Mouse (Mus musculus): Measurements from ENCODE around the gene Unc5b.

Gene Unc5b

DNA sequence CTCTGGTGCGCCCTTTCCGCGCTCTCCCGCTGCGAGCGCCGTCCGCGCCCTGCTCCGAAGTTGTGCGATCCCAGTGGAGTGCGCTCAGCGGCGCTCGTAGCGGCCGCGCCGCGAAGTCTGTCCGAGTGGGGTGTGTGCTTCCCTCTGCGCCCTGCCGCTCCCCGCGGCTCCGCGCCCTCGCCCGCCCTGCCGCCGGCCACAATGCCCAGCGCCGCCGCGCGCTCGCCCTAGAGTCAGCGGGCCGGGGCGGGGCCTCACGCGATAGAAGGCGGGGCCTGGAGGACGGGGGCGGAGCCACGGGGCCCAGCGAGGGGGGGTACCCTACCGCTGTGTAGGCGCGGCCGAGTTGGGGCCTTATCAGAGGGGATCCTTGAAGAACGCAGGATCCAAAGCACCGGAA is at the start of gene Unc5b:
TSS of gene Unc5b (minus strand) at position 203 of the 400 bp plus-strand sequence.
- ChIA-PET CTCF (interaction anchor here (0.5 to 2.2 kb wide), 6 partner anchors 9 to 1507 kb away, joined by 3 to 7 read pairs (median 3); no protein-coding TSS in a partner anchor), POLR2A (interaction anchor here in 2 of 4 experiments (0.5 to 11.5 kb wide), 15 partner anchors 14 to 255 kb away, joined by 3 to 134 read pairs (median 5); partner anchors contain the start of gene Slc29a3 (in 1 of the 2))

DNA sequence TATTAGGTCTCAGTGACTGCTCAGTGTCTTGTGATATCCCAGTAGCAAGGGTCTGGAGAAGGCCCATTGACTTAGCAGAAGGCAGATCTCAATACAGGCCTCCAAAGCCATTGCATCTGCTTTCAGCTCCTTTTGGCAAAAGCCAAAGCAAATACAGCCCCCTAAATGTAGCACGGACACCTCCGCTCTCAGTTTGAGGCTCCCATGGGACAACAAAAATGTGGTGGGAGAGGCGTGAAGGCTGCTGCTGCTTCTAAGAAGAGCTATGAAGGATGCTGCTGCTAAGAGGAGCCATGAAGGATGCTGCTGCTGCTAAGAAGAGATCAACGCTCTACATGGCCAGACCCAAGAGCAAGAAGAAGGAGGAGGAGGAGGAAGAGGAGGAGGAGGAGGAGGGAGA is 48.4 kb upstream of the Unc5b start:
- ChIA-PET POLR2A (interaction anchor here in 1 of 4 experiments (1.3 kb wide), 1 partner anchor 12 kb away, joined by 3 read pairs; no protein-coding TSS in a partner anchor), CTCF (no interaction called here)

DNA sequence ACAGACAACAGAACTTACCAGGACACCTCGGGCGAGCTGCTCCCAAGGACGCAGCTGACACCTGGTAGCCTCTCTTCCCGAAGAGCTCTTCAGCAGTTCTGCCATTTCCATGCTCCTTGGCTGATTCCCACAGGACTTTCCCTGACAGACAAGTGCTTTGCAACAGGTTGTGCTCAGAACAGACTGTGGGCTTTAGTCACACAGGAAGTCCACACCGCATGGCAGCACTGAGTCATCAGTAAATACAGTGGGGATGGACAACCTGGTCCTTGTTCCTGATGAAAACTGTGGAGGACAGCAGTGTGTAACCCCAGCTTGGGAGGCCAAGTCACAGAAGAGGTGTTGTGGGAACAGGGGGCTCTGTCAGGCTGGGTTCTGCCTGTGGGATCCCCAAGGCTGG is 45.7 kb upstream of the Unc5b start:
- POLR2A ChIA-PET: interaction anchor here in 2 of 4 experiments (0.7 to 1.3 kb wide), 3 partner anchors 9 to 97 kb away, joined by 3 read pairs; no protein-coding TSS in a partner anchor
- CTCF ChIA-PET: interaction anchor here in 1 of 4 experiments (1.3 to 1.4 kb wide), 2 partner anchors 42 to 72 kb away, joined by 4 read pairs; no protein-coding TSS in a partner anchor

DNA sequence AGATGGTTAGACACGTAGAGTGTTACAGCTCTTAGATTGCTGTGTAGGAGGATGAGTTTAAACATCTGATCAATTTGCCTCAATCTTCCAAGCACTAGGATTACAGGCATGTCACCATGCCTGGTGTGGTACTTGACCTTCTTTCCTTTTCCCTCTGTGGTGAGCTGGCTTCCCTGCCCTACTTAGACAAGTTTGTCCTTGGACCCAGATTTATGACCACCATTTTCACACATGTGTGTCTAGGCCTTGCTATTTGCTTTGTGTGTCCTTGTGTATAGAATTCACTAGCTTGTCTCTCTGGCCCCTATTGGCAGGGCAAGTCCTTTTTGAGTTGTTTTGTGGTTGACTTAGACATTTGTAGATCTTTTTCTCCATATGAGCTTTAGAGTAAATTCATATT is 43.6 kb upstream of the Unc5b start:
- CTCF ChIA-PET: interaction anchor here in 1 of 4 experiments (1.1 kb wide), 1 partner anchor 115 kb away, joined by 3 read pairs; no protein-coding TSS in a partner anchor

DNA sequence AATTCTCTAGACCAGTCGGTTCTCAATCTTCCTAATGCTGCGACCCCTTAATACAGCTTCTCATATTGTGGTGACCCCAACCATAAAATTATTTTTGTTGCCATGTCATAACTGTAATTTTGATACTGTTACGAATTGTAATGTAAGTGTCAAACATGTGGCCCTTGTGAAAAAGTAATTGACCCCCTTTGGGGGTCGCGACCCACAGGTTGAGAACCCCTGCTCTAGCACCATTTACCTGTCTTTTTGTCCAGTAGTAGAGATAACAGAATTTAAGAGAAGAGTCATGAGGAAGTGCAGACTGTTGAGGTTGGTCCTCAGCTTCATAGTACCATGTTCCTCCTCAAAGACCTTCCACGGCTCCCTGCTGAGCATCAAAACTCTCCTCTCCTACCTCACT is 31.9 kb upstream of the Unc5b start:
- ChIA-PET POLR2A (interaction anchor here in 1 of 4 experiments (0.6 kb wide), 1 partner anchor 194 kb away, joined by 3 read pairs; no protein-coding TSS in a partner anchor), CTCF (no interaction called here)

More for the DNA sequence above, 43.6 kb upstream of the Unc5b start:
- POLR2A ChIA-PET: no interaction called here

DNA sequence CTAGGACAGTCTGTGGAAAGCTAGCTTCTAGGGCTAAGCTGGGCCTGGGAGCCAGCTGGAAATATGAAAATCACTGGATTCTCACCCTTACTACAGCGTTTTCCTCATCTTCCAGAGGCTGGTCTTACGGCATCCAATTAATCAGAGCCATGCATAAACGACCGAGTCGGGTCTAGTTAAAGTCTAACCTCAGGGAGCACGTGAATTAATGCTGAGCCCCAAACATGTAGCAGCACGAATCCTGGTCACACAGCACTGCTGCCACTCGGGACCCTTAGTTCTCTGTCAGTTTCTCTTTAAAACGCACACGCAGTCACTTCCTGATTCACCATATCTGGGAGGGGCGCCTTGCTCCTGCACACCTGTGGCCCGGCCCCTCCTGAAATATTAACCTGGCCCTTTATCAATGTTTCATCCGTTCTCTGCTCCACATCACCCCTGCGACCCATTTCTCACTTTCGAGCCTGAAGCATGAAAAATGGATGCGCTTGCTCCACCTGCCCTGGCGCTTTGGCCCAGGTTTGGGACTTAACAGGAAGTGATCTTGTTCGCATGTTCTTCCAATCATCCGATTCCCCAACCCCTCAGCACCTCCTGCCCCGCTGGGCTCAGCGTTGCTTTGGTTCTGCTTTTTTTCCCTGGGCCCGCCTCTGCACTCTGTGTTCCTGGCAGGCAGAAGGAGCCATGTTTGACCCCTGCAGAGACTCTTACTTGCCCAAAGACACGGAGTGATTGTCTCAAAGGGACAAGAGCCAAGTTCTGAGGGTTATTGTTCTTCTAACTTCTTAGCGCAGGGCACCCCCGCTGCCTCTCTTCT is 31.3 kb upstream of the Unc5b start:
- CTCF ChIA-PET: interaction anchor here in 3 of 4 experiments (0.5 to 0.8 kb wide), 3 partner anchors 102 to 549 kb away, joined by 3 to 9 read pairs (median 4); no protein-coding TSS in a partner anchor
- POLR2A ChIA-PET: interaction anchor here in 1 of 4 experiments (0.6 kb wide), 1 partner anchor 194 kb away, joined by 3 read pairs; no protein-coding TSS in a partner anchor

DNA sequence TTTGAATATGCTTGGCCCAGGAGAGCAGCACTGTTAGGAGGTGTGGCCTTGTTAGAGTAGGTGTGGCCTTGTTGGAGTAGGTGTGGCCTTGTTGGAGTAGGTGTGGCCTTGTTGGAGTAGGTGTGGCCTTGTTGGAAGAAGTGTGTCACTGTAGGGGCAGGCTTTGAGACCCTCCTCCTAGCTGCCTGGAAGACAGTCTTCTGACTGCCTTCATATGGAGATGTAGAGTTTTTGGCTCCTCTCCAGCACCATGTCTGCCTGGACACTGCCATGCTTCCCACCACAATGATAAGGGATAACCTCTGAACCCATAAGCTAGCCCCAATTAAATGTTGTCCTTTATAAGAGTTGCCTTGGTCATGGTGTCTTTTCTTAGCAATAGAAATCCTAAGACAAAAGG is 13.9 kb upstream of the Unc5b start:
- ChIA-PET POLR2A (interaction anchor here in 2 of 4 experiments (0.9 to 1.7 kb wide), 5 partner anchors 14 to 19 kb away, joined by 4 to 6 read pairs (median 5); partner anchors contain the start of gene Unc5b (in 1 of the 2)), CTCF (interaction anchor here in 1 of 4 experiments (0.7 to 1.9 kb wide), 6 partner anchors 10 to 207 kb away, joined by 3 to 6 read pairs (median 3); no protein-coding TSS in a partner anchor)

DNA sequence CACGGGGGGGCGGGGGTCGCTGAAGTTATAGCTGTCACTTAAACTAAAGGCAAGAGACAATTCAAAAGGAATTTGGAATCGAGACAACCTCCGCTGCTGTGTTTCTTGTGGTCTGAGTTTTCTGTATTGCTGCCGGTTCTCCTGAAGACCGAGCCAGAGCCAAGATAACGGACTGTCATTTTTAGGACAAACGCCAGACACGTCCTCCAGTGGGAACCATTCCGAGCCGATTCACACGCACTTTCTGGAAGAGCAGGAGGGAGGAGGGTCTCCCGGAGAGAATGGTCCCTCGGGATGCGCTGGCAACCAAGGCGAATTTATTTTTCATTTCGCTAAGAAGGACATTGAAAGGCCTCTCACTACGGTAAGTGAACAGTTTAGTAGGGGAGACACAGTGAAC is 7.4 kb upstream of the Unc5b start:
- CTCF ChIA-PET: no interaction called here
- POLR2A ChIA-PET: interaction anchor here in 1 of 4 experiments (1.0 kb wide), 1 partner anchor 9 kb away, joined by 3 read pairs; no protein-coding TSS in a partner anchor

DNA sequence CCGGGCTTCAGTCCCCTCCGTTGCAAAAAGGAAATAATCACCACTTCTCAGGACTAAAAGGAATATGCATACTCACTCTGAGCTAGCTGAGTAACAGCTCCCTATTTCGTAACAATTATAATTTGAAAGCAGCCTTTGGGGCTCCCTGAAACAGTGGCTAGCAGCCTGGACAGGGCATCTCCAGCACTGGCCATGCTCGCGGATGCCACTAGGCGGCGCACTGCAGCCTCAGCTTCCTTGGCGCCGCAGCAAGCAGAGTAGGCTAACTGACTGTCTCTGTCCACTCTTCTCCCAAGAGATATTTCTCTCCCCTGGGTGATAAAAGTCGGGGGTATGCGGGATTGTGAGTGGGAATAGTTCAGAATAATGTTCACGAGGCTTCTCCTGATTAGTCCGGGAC is 3.6 kb upstream of the Unc5b start:
- ChIA-PET CTCF (interaction anchor here (0.5 to 2.7 kb wide), 54 partner anchors 8 to 252 kb away, joined by 3 to 21 read pairs (median 4); no protein-coding TSS in a partner anchor), POLR2A (interaction anchor here in 3 of 4 experiments (0.5 to 2.0 kb wide), 10 partner anchors 8 to 168 kb away, joined by 3 to 6 read pairs (median 3); no protein-coding TSS in a partner anchor)

DNA sequence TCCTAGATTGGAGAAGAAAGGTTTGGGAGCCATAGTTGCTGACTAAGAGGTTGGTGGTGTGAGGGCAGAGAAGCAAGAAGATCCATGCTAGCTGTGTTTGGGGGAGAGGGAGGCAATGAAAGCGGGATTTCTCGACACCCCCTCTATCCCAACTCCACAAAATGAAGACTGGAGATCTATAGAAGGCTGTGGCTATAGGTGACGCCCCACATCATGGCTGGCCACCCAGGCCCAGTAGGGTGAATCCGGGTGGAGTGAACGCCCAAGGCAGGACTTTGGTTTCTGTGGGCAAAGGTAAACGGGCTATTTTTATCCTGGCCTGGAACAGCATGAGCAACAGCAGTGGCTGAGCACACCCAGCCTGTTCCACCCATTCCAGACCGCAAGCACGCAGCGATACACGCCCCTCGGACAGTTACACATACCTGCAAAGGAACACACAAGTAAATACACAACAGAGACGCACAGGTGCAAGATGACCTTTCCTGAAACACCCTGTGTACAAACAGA is 1.3 kb upstream of the Unc5b start:
- ChIA-PET CTCF (interaction anchor here (0.5 to 2.2 kb wide), 10 partner anchors 13 to 344 kb away, joined by 3 to 7 read pairs (median 4); no protein-coding TSS in a partner anchor), POLR2A (interaction anchor here in 3 of 4 experiments (0.6 to 1.9 kb wide), 10 partner anchors 18 to 584 kb away, joined by 3 to 8 read pairs (median 4); partner anchors contain the start of gene Slc29a3 (in 1 of the 3))

DNA sequence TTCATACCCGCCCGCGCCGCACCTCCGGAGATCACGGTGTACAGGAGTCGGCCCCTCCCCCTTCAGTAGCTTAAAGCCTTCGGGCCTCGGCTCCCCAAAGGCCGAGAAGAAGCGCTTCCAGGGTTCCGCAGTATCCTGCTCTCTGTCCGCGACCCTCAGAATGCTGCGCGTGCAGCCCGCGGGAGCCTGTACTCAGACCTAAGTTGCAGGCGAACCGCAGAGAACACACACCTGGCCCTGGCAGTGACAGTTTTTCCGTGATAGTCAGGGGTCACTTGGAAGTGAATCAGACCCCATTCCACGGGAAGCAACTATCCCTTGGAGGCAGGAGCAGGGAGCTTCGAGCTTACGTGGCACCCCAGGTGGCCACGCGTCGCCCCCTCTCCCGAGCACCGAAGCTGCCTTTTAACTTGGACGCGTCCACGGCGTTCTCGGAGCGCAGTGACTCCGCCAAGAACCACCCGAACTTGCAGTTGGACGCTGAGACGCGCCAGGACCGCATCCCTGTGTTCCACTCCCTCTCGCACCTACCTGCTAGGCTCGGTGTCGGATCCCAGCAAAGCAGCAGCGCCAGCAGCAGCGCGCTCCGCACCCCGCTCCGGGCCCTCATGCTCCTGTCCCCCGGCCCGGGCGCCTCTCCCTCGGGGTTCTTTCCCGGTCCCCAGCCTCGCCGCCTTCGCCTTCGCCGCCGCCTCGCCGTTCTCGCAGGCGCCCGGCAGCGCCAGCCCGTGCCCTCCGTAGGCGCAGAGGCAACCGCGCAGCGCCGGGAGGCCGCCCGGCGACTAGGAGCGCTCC is 628 bp downstream of the Unc5b start:
- CTCF ChIA-PET: interaction anchor here in 2 of 4 experiments (0.6 to 1.5 kb wide), 7 partner anchors 10 to 740 kb away, joined by 3 to 8 read pairs (median 3); no protein-coding TSS in a partner anchor
- POLR2A ChIA-PET: interaction anchor here in 2 of 4 experiments (0.6 to 11.5 kb wide), 23 partner anchors 9 to 249 kb away, joined by 3 to 134 read pairs (median 3); no protein-coding TSS in a partner anchor

DNA sequence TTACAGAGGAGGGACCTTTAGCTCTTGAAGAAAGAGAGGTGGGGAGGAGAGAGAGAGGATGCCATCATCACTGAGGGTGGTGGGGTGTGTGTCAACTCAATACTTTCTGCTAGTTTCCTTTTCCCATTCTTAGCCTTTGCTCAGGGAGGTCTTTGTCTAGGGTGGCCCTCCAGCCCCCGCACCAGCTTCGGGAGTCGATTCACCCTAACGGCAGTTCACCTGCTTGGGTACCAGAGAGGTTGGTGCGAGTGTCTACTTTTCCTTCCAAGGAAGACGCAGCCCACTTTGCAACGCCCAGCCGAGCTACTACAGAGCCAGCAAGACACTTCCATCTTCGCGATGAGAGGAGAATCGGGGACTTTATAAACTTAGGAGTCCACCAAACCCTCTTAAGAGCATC is 1.4 kb downstream of the Unc5b start:
- POLR2A ChIA-PET: interaction anchor here in 3 of 4 experiments (0.5 to 11.5 kb wide), 25 partner anchors 8 to 1316 kb away, joined by 3 to 134 read pairs (median 3); partner anchors contain the start of gene Slc29a3 (in 1 of the 3)
- CTCF ChIA-PET: interaction anchor here in 3 of 4 experiments (0.5 to 1.5 kb wide), 5 partner anchors 18 to 50 kb away, joined by 3 to 8 read pairs (median 5); no protein-coding TSS in a partner anchor

DNA sequence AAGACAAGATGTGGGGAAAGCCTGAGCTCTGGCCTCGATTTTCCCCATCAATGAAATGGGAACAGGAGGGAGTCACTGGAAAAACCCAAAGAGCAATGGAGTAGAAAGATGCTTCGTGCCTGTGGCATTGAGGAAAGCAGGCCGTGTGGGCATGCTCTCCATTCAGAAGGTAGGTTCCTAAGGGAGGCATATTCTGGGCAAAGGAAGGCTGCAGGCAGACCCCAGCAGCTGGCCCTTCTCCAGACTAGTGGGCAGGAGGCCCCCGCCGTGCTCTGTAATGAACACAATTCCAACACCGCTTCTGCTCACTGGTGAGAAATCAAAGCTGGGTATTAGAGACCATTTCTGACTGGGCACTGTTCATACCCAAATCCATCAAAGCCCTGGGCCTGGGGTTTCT is 2.3 kb downstream of the Unc5b start:
- ChIA-PET CTCF (interaction anchor here in 3 of 4 experiments (0.5 to 4.2 kb wide), 10 partner anchors 8 to 236 kb away, joined by 3 to 42 read pairs (median 4); no protein-coding TSS in a partner anchor), POLR2A (interaction anchor here (0.6 to 11.5 kb wide), 14 partner anchors 15 to 123 kb away, joined by 3 to 134 read pairs (median 5); no protein-coding TSS in a partner anchor)

DNA sequence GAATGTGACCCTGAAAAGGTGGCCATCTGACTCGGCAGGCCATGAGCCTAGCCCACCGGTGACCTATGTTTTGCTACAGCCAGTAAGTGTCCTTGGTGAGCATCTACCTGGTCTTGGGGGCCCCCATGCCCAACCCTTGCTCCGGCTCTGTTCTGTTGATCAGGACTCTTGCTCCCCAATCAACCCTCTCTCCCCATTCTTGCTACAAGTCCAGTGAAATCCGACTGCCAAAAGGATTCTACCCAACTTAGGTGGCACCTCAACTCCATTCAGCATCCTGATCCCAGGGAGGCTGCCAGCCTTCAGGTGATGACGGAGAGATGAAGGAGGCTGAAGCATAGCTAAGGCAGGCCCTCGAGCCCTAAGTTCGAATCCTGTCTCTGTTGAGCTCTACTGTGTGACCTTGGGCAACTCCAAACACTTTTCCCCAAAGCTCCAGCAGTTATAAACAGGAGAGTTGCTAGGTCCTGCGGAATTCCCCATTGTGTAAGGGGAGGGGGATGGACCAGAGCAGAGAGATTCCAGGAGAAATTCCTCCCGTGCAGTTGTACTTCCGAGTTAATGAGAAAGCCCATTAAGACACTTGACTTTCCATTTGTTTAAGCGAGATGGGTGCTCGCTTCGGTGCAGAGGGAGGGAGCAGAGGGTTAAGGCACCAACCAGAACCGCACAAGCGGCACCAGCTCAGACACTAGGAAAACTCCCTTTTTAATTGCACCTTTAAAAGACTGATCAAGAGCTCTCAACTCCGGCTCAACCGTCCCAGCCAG is 3.3 kb downstream of the Unc5b start:
- ChIA-PET POLR2A (interaction anchor here (0.6 to 11.5 kb wide), 33 partner anchors 14 to 1965 kb away, joined by 3 to 134 read pairs (median 5); no protein-coding TSS in a partner anchor), CTCF (interaction anchor here (0.5 to 4.2 kb wide), 24 partner anchors 9 to 763 kb away, joined by 3 to 42 read pairs (median 4); partner anchors contain the start of gene Sgpl1 (in 1 of the 4))

DNA sequence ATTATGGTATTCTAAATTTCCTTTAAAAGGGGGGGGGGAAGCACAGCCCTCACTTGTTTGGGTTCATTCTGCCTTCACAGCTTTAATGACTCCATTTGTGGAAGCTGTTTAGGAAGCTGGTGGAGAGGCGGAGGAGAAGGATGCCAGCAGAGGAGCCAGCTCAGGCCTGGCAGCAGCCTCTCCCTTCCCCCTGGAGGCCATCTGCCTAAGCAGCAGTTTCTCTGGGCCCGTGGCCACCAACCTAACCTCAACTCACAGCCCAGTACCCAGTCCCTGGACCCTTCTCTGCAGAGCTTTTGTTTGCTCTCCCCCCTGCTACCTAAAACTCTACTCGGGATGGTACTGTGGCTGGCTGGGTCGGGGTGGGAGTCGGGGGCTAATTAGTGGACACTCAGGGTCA is 4.1 kb downstream of the Unc5b start:
- ChIA-PET POLR2A (interaction anchor here (0.6 to 11.5 kb wide), 48 partner anchors 8 to 1966 kb away, joined by 3 to 134 read pairs (median 5); no protein-coding TSS in a partner anchor), CTCF (interaction anchor here (0.5 to 4.2 kb wide), 64 partner anchors 8 to 1601 kb away, joined by 3 to 42 read pairs (median 5); partner anchors contain the start of genes Sgpl1 (in 1 of the 4) and Slc29a3 (in 1 of the 4))

DNA sequence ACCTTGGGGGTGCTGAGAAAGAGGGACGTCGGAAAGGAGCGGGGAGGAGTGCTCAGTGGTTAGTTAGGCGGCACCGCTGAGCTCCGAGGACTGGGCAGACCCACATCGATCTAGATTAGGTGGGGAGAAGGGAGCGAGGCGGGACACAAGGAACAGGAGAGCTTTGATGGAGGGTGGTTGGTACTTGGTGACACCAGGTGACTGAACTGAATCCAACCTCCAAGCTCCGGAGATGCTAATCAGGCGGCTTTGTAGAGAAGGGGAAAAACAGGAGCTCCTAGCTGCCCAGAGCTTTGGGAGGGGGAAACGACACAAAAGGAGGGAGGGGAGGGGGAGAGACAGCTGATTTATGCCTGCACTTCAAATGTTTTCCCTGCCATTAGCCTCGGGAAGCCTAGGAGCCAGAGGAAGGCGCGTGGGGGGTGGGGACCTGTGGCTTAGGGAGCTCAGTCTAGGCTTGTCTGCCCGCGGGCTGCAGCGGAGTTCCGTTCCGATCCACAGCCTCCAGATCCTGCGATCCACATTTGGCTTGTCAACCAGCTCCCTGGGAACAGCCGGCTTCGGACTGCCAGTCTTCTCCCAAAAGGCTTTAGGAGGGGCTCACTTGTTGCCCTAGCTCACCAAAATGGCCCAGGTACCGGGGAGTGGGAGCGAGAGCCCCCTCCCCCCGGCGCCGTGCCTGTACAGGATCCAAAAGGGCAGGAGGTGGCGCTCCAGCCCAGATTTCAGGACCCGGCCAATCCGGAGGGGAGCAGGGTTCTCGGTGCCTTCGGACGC is 4.7 kb downstream of the Unc5b start:
- ChIA-PET POLR2A (interaction anchor here (0.5 to 11.5 kb wide), 70 partner anchors 8 to 1966 kb away, joined by 3 to 134 read pairs (median 4); partner anchors contain the start of gene P4ha1 (in 1 of the 4)), CTCF (interaction anchor here (0.5 to 4.2 kb wide), 87 partner anchors 9 to 1601 kb away, joined by 3 to 42 read pairs (median 4); partner anchors contain the start of genes Sgpl1 (in 1 of the 4) and Slc29a3 (in 1 of the 4))

Data from embryonic stem cell, embryonic (primary cell).